Mouse (Mus musculus): ENCODE data around the gene Pdzd9. TPM values are rescaled to one million over a fixed set of nuclear protein-coding genes. Genes with fewer than 3 reads are reported as not detected.
A peak's percentile ranks its signal among the peaks of the same experiment; 100 is the strongest.

The Pdzd9 gene
- polyA plus RNA-seq, 1 experiment from 2014 or later: 0.50 TPM

DNA sequence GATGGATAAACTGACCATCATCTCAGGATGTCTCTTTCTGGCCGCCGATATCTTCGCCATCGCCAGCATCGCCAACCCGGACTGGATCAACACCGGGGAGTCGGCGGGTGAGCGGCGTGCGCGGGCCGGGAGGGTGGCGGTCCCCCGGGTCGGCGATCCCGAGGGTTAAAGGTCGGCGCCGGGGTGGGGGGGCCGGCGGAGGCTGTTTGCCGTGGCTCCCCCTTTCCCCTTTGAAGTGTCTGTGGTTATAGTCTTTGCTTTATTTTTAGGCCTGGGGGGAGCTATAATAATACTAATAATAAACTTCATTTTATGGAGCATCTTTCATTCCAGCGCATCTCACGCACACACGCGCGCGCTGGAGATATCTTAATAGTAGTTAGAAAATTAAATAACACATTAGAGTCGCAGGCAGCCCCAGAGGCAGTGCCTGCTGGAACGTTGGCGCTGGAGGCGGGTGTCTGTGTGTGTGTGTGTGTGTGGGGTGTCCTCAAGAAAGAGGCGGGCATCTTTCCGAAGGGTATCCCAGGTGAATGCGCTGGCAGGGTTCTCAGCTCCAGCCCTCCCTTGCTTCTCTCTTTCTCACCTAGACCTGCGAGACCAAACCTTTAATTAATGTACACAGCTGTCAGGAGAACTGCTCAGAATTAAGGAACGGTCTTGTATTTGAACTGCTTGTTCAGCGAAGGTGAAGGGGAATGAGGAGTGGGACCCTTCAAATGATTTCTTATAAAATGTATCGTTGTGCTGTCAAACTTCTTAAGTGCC, 7.8 kb upstream of the Pdzd9 start:
- 3% methylated on average over 33 of the region's 42 CpGs for WGBS
- H3K4me2 ChIP-seq (ENCODE audit: low read depth, low read length): peak overlapping the region; percentile 56
- H3K27ac ChIP-seq (replicated peaks; ENCODE audit: low read depth, low read length): peak overlapping the region; percentile 67
- H3K4me1 ChIP-seq (ENCODE audit: control insufficient read depth, insufficient read depth, low read length): no peaks in the 10 kb centered on the region; the same call in 1 of the 2 replicates
- no peaks in the 10 kb centered on the region for H3K9me3 ChIP-seq (replicated peaks; ENCODE audit: control insufficient read depth, low read length)
- ATAC-seq (replicated peaks; ENCODE audit: insufficient number of reproducible peaks, low FRiP score, low TSS enrichment, low read depth) (peak; percentile 53; the same call in 1 of the 2 replicates), DNase-seq (ENCODE audit: low spot score) (peak; percentile 39)
- peak overlapping the region; percentile 94 for H3K9ac ChIP-seq (replicated peaks; ENCODE audit: low read length)
- peak overlapping the region; percentile 91 for H3K4me3 ChIP-seq (ENCODE audit: low read depth, low read length)
- no peaks in the 10 kb centered on the region for H3K36me3 ChIP-seq (replicated peaks; ENCODE audit: control insufficient read depth, insufficient read depth, low read depth, low read length)
- H3K27me3 ChIP-seq (ENCODE audit: control insufficient read depth, insufficient read depth, low read length): no peaks in the 10 kb centered on the region

DNA sequence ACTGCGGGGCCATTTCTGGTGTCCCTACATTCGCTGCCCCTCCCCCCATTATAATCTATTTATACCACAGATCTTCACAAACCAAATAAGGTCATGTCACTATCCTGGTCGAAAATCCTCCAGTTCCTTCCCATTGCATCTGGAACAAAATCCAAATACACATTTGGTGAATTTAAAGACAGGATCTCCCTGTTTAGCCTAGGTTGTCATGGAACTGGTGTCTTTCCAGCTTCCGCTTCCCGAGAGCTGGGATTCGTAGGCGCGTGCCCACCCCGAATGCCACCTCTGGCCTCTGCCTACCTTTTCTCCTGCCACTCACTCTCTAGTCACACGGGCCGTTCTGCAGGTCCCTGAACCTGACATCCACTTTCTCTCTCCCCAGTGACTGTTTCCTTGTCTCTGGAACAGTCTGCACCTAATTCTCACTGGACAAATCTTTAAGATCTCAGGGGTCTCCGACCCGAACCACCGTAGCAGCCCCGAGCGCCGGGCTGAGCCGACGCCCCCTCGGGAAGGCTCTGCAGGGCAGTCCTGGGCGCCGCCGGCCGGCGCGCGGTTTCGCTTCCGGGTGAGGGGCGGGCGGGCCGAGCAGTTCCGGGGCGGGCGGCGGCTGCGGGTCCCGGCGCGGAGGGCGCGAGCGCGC, 7.0 kb upstream of the Pdzd9 start, which contains the start of gene Mosmo:
Gene Mosmo (plus strand): TSS at position 618 of the 643 bp plus-strand sequence.
- Histone ChIP-seq H3K27ac (replicated peaks; ENCODE audit: low read depth, low read length) (peak within 1 kb of the TSS; percentile 67), H3K9ac (replicated peaks; ENCODE audit: low read length) (peak within 1 kb of the TSS; percentile 94), H3K4me1 (ENCODE audit: control insufficient read depth, insufficient read depth, low read length) (no peaks in the 10 kb centered on the region; the same call in 1 of the 2 replicates), H3K4me3 (ENCODE audit: low read depth, low read length) (peak within 1 kb of the TSS; percentile 91), H3K27me3 (ENCODE audit: control insufficient read depth, insufficient read depth, low read length) (no peaks in the 10 kb centered on the region), H3K36me3 (replicated peaks; ENCODE audit: control insufficient read depth, insufficient read depth, low read depth, low read length) (no peaks in the 10 kb centered on the region), H3K9me3 (replicated peaks; ENCODE audit: control insufficient read depth, low read length) (no peaks in the 10 kb centered on the region), H3K4me2 (ENCODE audit: low read depth, low read length) (peak within 1 kb of the TSS; percentile 56)
- DNase-seq (ENCODE audit: low spot score) (peak; percentile 84), ATAC-seq (replicated peaks; ENCODE audit: insufficient number of reproducible peaks, low FRiP score, low TSS enrichment, low read depth) (peak; percentile 95)
- WGBS: under 1% methylated on average over 36 of the region's 44 CpGs

DNA sequence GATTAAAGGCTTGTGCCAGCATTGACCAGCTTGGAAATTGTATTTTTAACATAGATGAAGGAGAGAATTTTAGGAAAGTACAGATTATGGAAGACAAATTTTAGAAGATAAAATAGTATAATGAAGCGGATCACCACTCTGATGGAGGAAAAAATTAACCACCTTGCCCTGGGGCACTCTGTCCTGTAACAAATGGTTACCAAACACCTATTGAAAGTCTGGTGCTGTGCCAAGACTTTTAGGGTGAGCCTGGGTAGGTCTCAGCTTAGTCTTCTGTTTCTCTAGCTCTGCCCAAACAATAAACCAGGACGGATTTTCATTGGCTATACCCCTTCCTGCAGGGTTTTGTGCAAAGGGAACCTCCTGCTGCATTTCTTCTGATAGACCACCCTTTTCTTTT, 1.1 kb upstream of the Pdzd9 start:
- Histone ChIP-seq H3K4me3 (ENCODE audit: low read depth, low read length) (no peak overlapping the region), H3K36me3 (replicated peaks; ENCODE audit: control insufficient read depth, insufficient read depth, low read depth, low read length) (no peaks in the 10 kb centered on the region), H3K27ac (replicated peaks; ENCODE audit: low read depth, low read length) (no peak overlapping the region), H3K4me1 (ENCODE audit: control insufficient read depth, insufficient read depth, low read length) (no peaks in the 10 kb centered on the region), H3K4me2 (ENCODE audit: low read depth, low read length) (no peak overlapping the region), H3K9ac (replicated peaks; ENCODE audit: low read length) (no peak overlapping the region), H3K9me3 (replicated peaks; ENCODE audit: control insufficient read depth, low read length) (no peaks in the 10 kb centered on the region), H3K27me3 (ENCODE audit: control insufficient read depth, insufficient read depth, low read length) (no peaks in the 10 kb centered on the region; the same call in 1 of the 2 replicates)
- WGBS: 83% methylated on average over 2 of the region's 2 CpGs
- ATAC-seq (replicated peaks; ENCODE audit: insufficient number of reproducible peaks, low FRiP score, low TSS enrichment, low read depth) (no peak), DNase-seq (ENCODE audit: low spot score) (no peak)

DNA sequence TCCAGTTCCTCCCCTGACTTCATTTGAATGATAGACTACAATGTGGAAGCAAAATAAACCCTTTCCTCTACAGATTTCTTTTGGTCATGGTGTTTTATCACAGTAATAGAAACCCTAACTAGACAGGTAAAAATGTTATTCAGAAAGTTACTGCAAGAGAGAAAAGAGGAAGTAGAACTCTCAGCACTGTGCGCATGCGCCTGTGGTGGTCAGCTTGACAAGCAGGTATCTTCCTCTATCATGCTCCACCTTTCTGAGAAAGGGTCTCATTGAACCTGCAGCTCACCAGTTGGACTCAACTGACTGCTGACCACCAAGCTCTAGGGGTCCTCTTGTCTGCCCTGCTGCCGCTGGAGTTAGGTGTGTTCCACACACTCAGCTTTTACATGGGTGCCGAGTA, 8.1 kb downstream of the Pdzd9 start:
- Histone ChIP-seq H3K27ac (replicated peaks; ENCODE audit: low read depth, low read length) (no peak overlapping the region), H3K4me1 (ENCODE audit: control insufficient read depth, insufficient read depth, low read length) (no peaks in the 10 kb centered on the region), H3K4me2 (ENCODE audit: low read depth, low read length) (no peak overlapping the region), H3K36me3 (replicated peaks; ENCODE audit: control insufficient read depth, insufficient read depth, low read depth, low read length) (peaks cover 5% of the 10 kb centered on the region; the same call in 1 of the 2 replicates), H3K4me3 (ENCODE audit: low read depth, low read length) (no peak overlapping the region), H3K9me3 (replicated peaks; ENCODE audit: control insufficient read depth, low read length) (no peaks in the 10 kb centered on the region), H3K9ac (replicated peaks; ENCODE audit: low read length) (no peak overlapping the region), H3K27me3 (ENCODE audit: control insufficient read depth, insufficient read depth, low read length) (no peaks in the 10 kb centered on the region)
- no peak for DNase-seq (ENCODE audit: low spot score)
- ATAC-seq (replicated peaks; ENCODE audit: insufficient number of reproducible peaks, low FRiP score, low TSS enrichment, low read depth): no peak
- 90% methylated on average over 4 of the region's 4 CpGs for WGBS

DNA sequence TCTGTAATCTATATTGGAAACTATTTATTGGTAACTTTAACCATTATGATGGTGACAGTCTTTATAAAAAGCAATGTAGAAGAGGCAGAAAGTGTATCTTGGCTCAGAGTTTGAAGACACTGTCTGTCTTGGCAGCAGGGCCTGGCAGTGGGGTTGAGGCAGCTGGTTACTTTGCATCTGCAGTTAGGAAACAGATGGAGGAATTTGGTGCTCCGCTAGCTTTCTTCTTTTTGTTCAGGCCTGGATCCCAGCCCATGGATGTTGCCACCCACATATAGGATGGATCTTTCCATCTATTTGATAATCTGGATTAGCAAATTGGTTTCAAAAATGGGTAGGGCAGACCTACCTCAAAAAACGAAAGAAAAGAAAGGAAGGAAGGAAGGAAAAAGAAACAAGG, 22.3 kb downstream of the Pdzd9 start:
- Histone ChIP-seq H3K4me3 (ENCODE audit: low read depth, low read length) (no peak overlapping the region), H3K9me3 (replicated peaks; ENCODE audit: control insufficient read depth, low read length) (no peaks in the 10 kb centered on the region), H3K27me3 (ENCODE audit: control insufficient read depth, insufficient read depth, low read length) (no peaks in the 10 kb centered on the region), H3K36me3 (replicated peaks; ENCODE audit: control insufficient read depth, insufficient read depth, low read depth, low read length) (peaks cover 8% of the 10 kb centered on the region), H3K9ac (replicated peaks; ENCODE audit: low read length) (no peak overlapping the region), H3K4me1 (ENCODE audit: control insufficient read depth, insufficient read depth, low read length) (no peaks in the 10 kb centered on the region), H3K27ac (replicated peaks; ENCODE audit: low read depth, low read length) (no peak overlapping the region), H3K4me2 (ENCODE audit: low read depth, low read length) (no peak overlapping the region)
- DNase-seq (ENCODE audit: low spot score) (no peak), ATAC-seq (replicated peaks; ENCODE audit: insufficient number of reproducible peaks, low FRiP score, low TSS enrichment, low read depth) (no peak)
- 98% methylated on average over 2 of the region's 2 CpGs for WGBS

DNA sequence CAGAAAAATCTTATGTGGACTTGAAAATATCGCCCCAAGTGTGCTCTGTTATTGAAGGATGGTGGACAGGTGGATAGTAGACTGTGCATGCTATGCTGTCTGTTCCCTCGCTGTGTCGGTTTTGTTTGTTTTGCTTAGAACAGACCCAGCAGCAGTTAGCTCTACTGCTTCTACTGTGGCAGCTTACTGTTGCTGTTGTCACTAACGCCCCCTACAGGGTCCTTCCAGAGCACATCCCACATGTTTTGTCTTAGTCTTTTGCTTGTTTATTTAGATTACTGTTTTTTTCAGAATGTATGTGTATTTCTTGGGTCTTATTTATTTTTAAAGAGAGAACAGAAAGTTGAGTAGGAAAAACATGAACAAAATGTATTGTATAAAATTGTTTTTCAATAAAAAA, 26.9 kb downstream of the Pdzd9 start:
- DNase-seq (ENCODE audit: low spot score): no peak
- Histone ChIP-seq H3K27ac (replicated peaks; ENCODE audit: low read depth, low read length) (no peak overlapping the region), H3K27me3 (ENCODE audit: control insufficient read depth, insufficient read depth, low read length) (no peaks in the 10 kb centered on the region), H3K9me3 (replicated peaks; ENCODE audit: control insufficient read depth, low read length) (no peaks in the 10 kb centered on the region), H3K4me2 (ENCODE audit: low read depth, low read length) (no peak overlapping the region), H3K9ac (replicated peaks; ENCODE audit: low read length) (no peak overlapping the region), H3K4me1 (ENCODE audit: control insufficient read depth, insufficient read depth, low read length) (no peaks in the 10 kb centered on the region), H3K36me3 (replicated peaks; ENCODE audit: control insufficient read depth, insufficient read depth, low read depth, low read length) (peaks cover 5% of the 10 kb centered on the region), H3K4me3 (ENCODE audit: low read depth, low read length) (no peak overlapping the region)
- 65% methylated on average over 4 of the region's 4 CpGs for WGBS
- ATAC-seq (replicated peaks; ENCODE audit: insufficient number of reproducible peaks, low FRiP score, low TSS enrichment, low read depth): no peak

DNA sequence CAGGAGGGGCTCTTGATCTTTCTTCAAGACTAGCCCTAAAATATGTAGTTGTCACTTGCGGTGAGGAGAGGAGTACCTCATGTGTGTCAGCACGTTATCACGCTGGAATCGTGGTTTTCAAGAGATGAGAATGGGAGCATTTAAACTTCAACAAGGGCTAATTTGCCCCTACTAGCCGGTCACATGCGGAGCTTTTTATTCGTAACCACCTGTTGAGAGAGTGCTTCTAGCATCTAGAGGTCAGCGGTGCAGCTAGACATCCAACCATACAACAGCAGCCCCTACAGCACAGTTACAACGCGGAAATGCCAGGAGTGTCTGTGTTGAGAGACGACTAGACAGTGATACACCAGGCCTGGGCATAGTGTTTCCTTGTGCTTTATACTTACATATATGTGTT, 34.3 kb downstream of the Pdzd9 start:
- Histone ChIP-seq H3K4me1 (ENCODE audit: control insufficient read depth, insufficient read depth, low read length) (no peaks in the 10 kb centered on the region), H3K27ac (replicated peaks; ENCODE audit: low read depth, low read length) (no peak overlapping the region), H3K4me3 (ENCODE audit: low read depth, low read length) (peak overlapping the region; percentile 94), H3K9ac (replicated peaks; ENCODE audit: low read length) (peak overlapping the region; percentile 96), H3K36me3 (replicated peaks; ENCODE audit: control insufficient read depth, insufficient read depth, low read depth, low read length) (peaks cover 3% of the 10 kb centered on the region; the same call in 1 of the 2 replicates), H3K27me3 (ENCODE audit: control insufficient read depth, insufficient read depth, low read length) (no peaks in the 10 kb centered on the region), H3K4me2 (ENCODE audit: low read depth, low read length) (peak overlapping the region; percentile 57), H3K9me3 (replicated peaks; ENCODE audit: control insufficient read depth, low read length) (no peaks in the 10 kb centered on the region)
- DNase-seq (ENCODE audit: low spot score) (peak; percentile 15), ATAC-seq (replicated peaks; ENCODE audit: insufficient number of reproducible peaks, low FRiP score, low TSS enrichment, low read depth) (no peak)
- 2% methylated on average over 11 of the region's 11 CpGs for WGBS

DNA sequence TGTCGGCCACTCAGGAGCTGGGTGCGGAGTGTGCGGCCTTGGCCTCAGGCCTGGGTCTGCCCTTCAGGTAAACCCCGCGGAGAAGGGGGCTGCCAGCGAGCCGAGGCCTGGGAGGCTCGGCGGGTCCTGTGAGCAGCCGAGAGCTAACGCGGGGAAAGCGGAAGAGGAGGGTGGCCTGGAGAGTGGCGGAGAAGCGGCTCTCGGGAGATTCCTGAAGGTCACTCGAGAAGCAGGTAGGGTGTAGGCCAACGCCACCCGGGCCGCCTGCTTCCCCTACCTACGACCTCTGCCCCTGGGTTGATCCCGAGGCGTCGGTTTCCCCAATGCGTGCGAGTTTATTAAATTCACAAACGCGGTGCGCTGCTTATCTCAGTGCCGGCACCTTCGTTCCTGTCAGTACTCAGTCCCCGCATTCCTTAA, 34.8 kb downstream of the Pdzd9 start:
- H3K4me3 ChIP-seq (ENCODE audit: low read depth, low read length): peak overlapping the region; percentile 94
- ATAC-seq (replicated peaks; ENCODE audit: insufficient number of reproducible peaks, low FRiP score, low TSS enrichment, low read depth) (no peak; the same call in 1 of the 2 replicates), DNase-seq (ENCODE audit: low spot score) (no peak)
- peak overlapping the region; percentile 90 for H3K27ac ChIP-seq (replicated peaks; ENCODE audit: low read depth, low read length)
- H3K9me3 ChIP-seq (replicated peaks; ENCODE audit: control insufficient read depth, low read length): no peaks in the 10 kb centered on the region
- 0% methylated on average over 32 of the region's 32 CpGs for WGBS
- peak overlapping the region; percentile 96 for H3K9ac ChIP-seq (replicated peaks; ENCODE audit: low read length)
- H3K27me3 ChIP-seq (ENCODE audit: control insufficient read depth, insufficient read depth, low read length): no peaks in the 10 kb centered on the region
- H3K36me3 ChIP-seq (replicated peaks; ENCODE audit: control insufficient read depth, insufficient read depth, low read depth, low read length): peaks cover 3% of the 10 kb centered on the region; the same call in 1 of the 2 replicates
- H3K4me2 ChIP-seq (ENCODE audit: low read depth, low read length): peak overlapping the region; percentile 57
- no peaks in the 10 kb centered on the region for H3K4me1 ChIP-seq (ENCODE audit: control insufficient read depth, insufficient read depth, low read length)
